Mouse (Mus musculus) E14TG2a.4 (cell line): Measurements from ENCODE around the gene 5330417H12Rik.

Source experiments
- CTCF ChIP-seq: conservative IDR thresholded peaks from 2 replicates; pipeline ENCODE4 v1.5.1; 2014; ENCODE audit warnings: low read length
- NANOG ChIP-seq: IDR thresholded peaks from 2 replicates; pipeline ENCODE4 v1.6.1; 2014; ENCODE audit warnings: borderline replicate concordance, low read length, mixed read lengths
- POU5F1 ChIP-seq: IDR thresholded peaks from 2 replicates; pipeline ENCODE4 v1.6.1; 2014; ENCODE audit warnings: low read length, borderline replicate concordance

DNA sequence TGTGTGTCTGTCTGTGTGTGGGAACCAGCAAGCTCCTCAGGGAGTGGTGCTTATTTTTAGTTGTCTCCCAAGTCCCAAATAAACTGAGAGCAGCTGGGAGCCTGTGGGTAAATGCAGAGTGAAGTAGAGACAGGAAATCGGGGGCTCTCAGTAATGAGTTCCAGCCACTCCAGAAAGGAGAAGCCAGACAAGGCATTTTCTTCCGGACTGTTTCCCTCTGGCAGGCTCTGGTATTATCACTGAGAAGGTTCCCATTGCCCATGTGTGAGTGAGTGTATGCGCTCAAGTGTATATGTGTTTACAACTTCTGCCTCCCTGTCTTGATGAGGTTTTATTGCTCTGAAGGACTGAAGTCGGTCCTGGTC lies 40.2 kb upstream of the 5330417H12Rik start:
- TF ChIP-seq CTCF (no peak), POU5F1 (no peak), NANOG (no peak)
